Mouse (Mus musculus): ENCODE data around the gene Dhx8.
A peak's percentile ranks its signal among the peaks of the same experiment; 100 is the strongest.

Gene Dhx8

GRCm38 (mm10) chr11:101801386-101801785 is 68.7 kb downstream of the Dhx8 start:
- no peak for DNase-seq (ENCODE audit: low spot score in 2 of 2)

- no peak for DNase-seq (ENCODE audit: low spot score in 2 of 2)
Measured at GRCm38 (mm10) chr11:101805113-101805704, 72.5 kb downstream of the Dhx8 start.

GRCm38 (mm10) chr11:101806741-101807140 is 74.0 kb downstream of the Dhx8 start:
- DNase-seq (ENCODE audit: low spot score in 2 of 2) = no peak

- DNase-seq (ENCODE audit: low spot score in 2 of 2) = no peak
Measured at GRCm38 (mm10) chr11:101807266-101807665, 74.5 kb downstream of the Dhx8 start.

GRCm38 (mm10) chr11:101809060-101809828 is 76.5 kb downstream of the Dhx8 start:
- DNase-seq (ENCODE audit: low spot score in 2 of 2) = no peak

GRCm38 (mm10) chr11:101813259-101813658 is 80.5 kb downstream of the Dhx8 start:
- DNase-seq (ENCODE audit: low spot score in 2 of 2) = peak; percentile 21 to 71

GRCm38 (mm10) chr11:101814375-101815102 is 81.8 kb downstream of the Dhx8 start:
- DNase-seq (ENCODE audit: low spot score in 2 of 2) = peak; percentile 16 to 79

GRCm38 (mm10) chr11:101815103-101816085 is 82.7 kb downstream of the Dhx8 start:
- no peak for DNase-seq (ENCODE audit: low spot score in 2 of 2)

Data from thymus, postnatal 10 days (tissue).